Mouse (Mus musculus) hindbrain, embryonic 16.5 days (tissue): ENCODE results near the gene Hopx. TPM values are rescaled to one million over a fixed set of nuclear protein-coding genes. Genes with fewer than 3 reads are reported as not detected.

Experiments used
- ATAC-seq: fragments of 200-750 bp; cut with Nextera tagmentation; 2 replicates; pipeline ENCODE4 v1.8.0; 2017; ENCODE audit warnings: moderate TSS enrichment, moderate library complexity
- H3K27ac ChIP-seq: fragments of 300-500 bp; sonication (generic); 2 replicates; pipeline ENCODE4 v1.5.1; 2014; ENCODE audit warnings: low read depth, mild to moderate bottlenecking, control low read depth, low read length, moderate library complexity
- H3K27me3 ChIP-seq: fragments of 300-500 bp; sonication (generic); replicated peaks from 2 replicates; pipeline ENCODE4 v1.6.1; 2014; ENCODE audit warnings: low read length; ENCODE audit not compliant: control insufficient read depth, insufficient read depth
- H3K36me3 ChIP-seq: fragments of 300-500 bp; sonication (generic); 2 replicates; pipeline ENCODE4 v1.6.1; 2014; ENCODE audit warnings: mild to moderate bottlenecking, low read length, moderate library complexity, mixed read lengths; ENCODE audit not compliant: control insufficient read depth, insufficient read depth
- H3K4me1 ChIP-seq: fragments of 300-500 bp; sonication (generic); 2 replicates; pipeline ENCODE4 v1.6.1; 2014; ENCODE audit warnings: low read depth, low read length; ENCODE audit not compliant: control insufficient read depth, insufficient read depth
- H3K4me2 ChIP-seq: fragments of 300-500 bp; sonication (generic); 2 replicates; pipeline ENCODE4 v1.6.1; 2014; ENCODE audit warnings: mild to moderate bottlenecking, low read length, control low read depth, moderate library complexity
- H3K4me3 ChIP-seq: fragments of 300-500 bp; sonication (generic); 2 replicates; pipeline ENCODE4 v1.5.1; 2014; ENCODE audit warnings: mild to moderate bottlenecking, low read length, control low read depth, moderate library complexity
- H3K9ac ChIP-seq: fragments of 300-500 bp; sonication (generic); 2 replicates; pipeline ENCODE4 v1.6.1; 2014; ENCODE audit warnings: low read depth, mild to moderate bottlenecking, control low read depth, low read length, moderate library complexity
- H3K9me3 ChIP-seq: fragments of 300-500 bp; sonication (generic); 2 replicates; pipeline ENCODE4 v1.6.1; 2014; ENCODE audit warnings: mild to moderate bottlenecking, low read length, moderate library complexity; ENCODE audit not compliant: control insufficient read depth
- WGBS: fragments of 180-500 bp; shearing (Covaris S2); extraction: QIAGEN DNeasy Blood & Tissue Kit; methylation state at CpG from one replicate; pipeline ENCODE4 v1.1.7; 2014; 5-methylcytosine and 5-hydroxymethylcytosine counted together
- polyA plus RNA-seq: library from polyadenylated mRNA; unstranded; fragments of >200 nt; fragmentation: Nextera tagmentation; extraction: Ambion mirVana; gene quantifications from 2 replicates; pipeline ENCODE4 v1.2.1, GENCODE M21; 2015

The Hopx gene
- polyA plus RNA-seq, 1 experiment from 2014 or later: 6.7 TPM

DNA sequence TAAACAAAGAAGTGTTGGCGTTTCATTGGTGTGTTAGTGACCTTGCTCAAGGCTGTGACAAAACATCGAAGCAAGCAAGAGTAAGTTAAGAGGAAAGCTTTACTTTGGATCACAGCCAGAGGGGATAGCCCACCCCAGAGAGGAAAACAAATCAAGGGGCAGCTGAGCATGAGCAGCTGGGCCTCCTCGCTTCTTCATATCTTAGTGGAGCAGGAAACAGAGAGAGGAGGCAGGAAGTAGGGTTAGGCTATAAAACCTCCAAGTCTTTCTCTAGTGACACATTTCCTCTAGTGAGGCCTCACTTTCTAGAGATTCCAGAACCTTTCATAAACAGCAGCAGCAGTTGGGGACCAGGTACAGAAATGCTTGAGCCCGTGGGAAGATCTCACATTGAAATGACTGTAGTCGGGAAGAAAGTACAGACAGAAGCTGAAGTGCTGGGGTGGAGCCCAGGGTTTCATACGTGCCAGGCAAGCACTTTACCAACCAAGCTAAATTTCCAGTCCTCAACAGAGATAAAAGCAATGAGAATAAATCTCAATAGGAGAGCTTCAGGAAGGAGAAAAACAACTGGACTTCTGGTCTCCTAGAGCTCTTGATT, 33.2 kb upstream of the Hopx start:
- Histone ChIP-seq H3K9me3 (no peaks in the 10 kb centered on the region), H3K4me2 (no peak overlapping the region), H3K4me1 (no peaks in the 10 kb centered on the region), H3K27ac (no peak overlapping the region), H3K9ac (no peak overlapping the region), H3K4me3 (no peak overlapping the region), H3K36me3 (no peaks in the 10 kb centered on the region), H3K27me3 (no peaks in the 10 kb centered on the region)
- no peak for ATAC-seq
- 74% methylated on average over 6 of the region's 6 CpGs for WGBS

DNA sequence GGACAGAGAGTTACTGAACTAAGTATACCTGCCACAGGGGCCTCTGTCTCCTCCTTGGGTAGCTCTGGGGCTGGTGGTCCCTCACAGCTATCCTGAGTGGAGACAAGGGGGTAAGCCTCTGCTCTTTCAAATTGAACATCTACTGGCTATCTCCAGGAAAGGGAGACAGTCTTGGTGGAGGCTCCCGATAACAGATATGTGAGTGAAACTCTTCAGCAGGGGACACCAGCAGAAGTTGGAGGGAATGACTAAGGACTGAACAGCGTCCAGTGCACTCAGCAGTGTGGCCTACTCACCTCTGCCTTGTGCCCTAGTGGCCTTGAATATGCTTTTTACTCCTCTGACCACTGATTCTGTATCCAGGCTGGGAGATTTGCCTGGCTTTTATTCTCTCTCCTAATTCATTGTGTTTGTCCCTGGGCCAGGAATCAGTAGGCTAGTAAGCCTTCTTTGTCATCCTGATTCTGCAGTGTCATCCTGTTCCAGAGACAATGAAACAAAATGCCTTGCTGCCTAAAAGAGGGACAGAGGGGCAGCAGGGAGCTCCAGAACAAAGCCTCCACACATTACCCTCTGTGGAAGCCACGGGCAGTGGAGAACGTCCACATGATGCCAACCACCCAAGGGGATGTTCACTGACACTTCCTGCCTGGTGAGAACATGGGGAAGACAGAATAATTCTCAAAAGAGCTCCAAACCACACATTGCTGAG, 31.7 kb upstream of the Hopx start:
- WGBS: 45% methylated on average over 4 of the region's 4 CpGs
- Histone ChIP-seq H3K4me2 (no peak overlapping the region), H3K36me3 (no peaks in the 10 kb centered on the region), H3K4me1 (no peaks in the 10 kb centered on the region), H3K9ac (no peak overlapping the region), H3K4me3 (no peak overlapping the region), H3K9me3 (no peaks in the 10 kb centered on the region), H3K27ac (no peak overlapping the region), H3K27me3 (no peaks in the 10 kb centered on the region)
- no peak for ATAC-seq

- Histone ChIP-seq H3K9ac (no peak overlapping the region), H3K27me3 (no peaks in the 10 kb centered on the region), H3K36me3 (no peaks in the 10 kb centered on the region), H3K9me3 (no peaks in the 10 kb centered on the region), H3K4me2 (no peak overlapping the region), H3K4me1 (no peaks in the 10 kb centered on the region), H3K27ac (no peak overlapping the region), H3K4me3 (no peak overlapping the region)
- WGBS: 79% methylated on average over 5 of the region's 5 CpGs
- ATAC-seq: no peak
Observed at GRCm38 (mm10) chr5:77144647-77145046, 29.7 kb upstream of the Hopx start.

DNA sequence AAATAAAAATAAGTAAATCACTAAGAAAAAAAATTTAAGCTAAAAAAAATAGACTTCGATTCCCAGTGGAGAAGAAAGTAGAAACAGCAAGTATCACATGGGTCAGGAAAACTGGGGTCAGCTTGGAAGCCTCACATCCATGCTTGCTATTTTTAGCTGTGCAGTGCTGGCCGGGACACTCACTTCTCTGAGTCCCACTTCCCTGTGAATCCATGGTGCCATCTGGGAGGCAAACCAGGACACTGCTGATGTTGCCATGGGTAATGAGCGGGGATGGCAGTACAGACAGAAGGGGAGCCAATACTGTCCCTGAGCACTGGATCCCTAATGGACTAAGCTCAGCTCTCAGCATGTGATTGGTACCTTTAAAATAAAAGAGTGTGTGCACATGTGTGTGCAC, 28.2 kb upstream of the Hopx start:
- H3K4me2 ChIP-seq: no peak overlapping the region
- no peak overlapping the region for H3K27ac ChIP-seq
- no peaks in the 10 kb centered on the region for H3K9me3 ChIP-seq
- H3K27me3 ChIP-seq: no peaks in the 10 kb centered on the region
- no peak overlapping the region for H3K9ac ChIP-seq
- WGBS: 84% methylated on average over 3 of the region's 3 CpGs
- ATAC-seq: no peak; the same call in 1 of the 2 replicates
- H3K4me1 ChIP-seq: no peaks in the 10 kb centered on the region; the same call in 1 of the 2 replicates
- H3K4me3 ChIP-seq: no peak overlapping the region
- no peaks in the 10 kb centered on the region for H3K36me3 ChIP-seq

- Histone ChIP-seq H3K27ac (no peak overlapping the region), H3K27me3 (no peaks in the 10 kb centered on the region), H3K4me2 (no peak overlapping the region), H3K4me3 (no peak overlapping the region), H3K9ac (no peak overlapping the region), H3K4me1 (peaks cover 5% of the 10 kb centered on the region; the same call in 1 of the 2 replicates), H3K36me3 (no peaks in the 10 kb centered on the region), H3K9me3 (no peaks in the 10 kb centered on the region)
- WGBS: 58% methylated on average over 7 of the region's 7 CpGs
- no peak for ATAC-seq
Observed at GRCm38 (mm10) chr5:77141336-77141735, 26.4 kb upstream of the Hopx start.

- WGBS: 87% methylated on average over 6 of the region's 6 CpGs
- no peak for ATAC-seq
- H3K9ac ChIP-seq: no peak overlapping the region
Observed at GRCm38 (mm10) chr5:77140861-77141260, 25.9 kb upstream of the Hopx start.

GRCm38 (mm10) chr5:77140108-77140507, 25.2 kb upstream of the Hopx start:
- Histone ChIP-seq H3K9ac (no peak overlapping the region), H3K4me3 (no peak overlapping the region), H3K36me3 (no peaks in the 10 kb centered on the region), H3K9me3 (no peaks in the 10 kb centered on the region), H3K27me3 (no peaks in the 10 kb centered on the region), H3K4me2 (no peak overlapping the region), H3K4me1 (peaks cover 5% of the 10 kb centered on the region; the same call in 1 of the 2 replicates), H3K27ac (no peak overlapping the region)
- 45% methylated on average over 6 of the region's 6 CpGs for WGBS
- no peak for ATAC-seq

More at GRCm38 (mm10) chr5:77140861-77141260, 25.9 kb upstream of the Hopx start:
- Histone ChIP-seq H3K36me3 (no peaks in the 10 kb centered on the region), H3K4me2 (no peak overlapping the region), H3K4me3 (no peak overlapping the region), H3K4me1 (peaks cover 5% of the 10 kb centered on the region; the same call in 1 of the 2 replicates), H3K9me3 (no peaks in the 10 kb centered on the region), H3K27ac (no peak overlapping the region), H3K27me3 (no peaks in the 10 kb centered on the region)

- no peaks in the 10 kb centered on the region for H3K36me3 ChIP-seq
- no peak overlapping the region for H3K4me2 ChIP-seq
- no peak overlapping the region for H3K4me3 ChIP-seq
- 17% methylated on average over 8 of the region's 8 CpGs for WGBS
- H3K4me1 ChIP-seq: peaks cover 5% of the 10 kb centered on the region; the same call in 1 of the 2 replicates
- ATAC-seq: peak; percentile 84
- no peak overlapping the region for H3K9ac ChIP-seq
- H3K27ac ChIP-seq: peak overlapping the region; percentile 59; the same call in 1 of the 2 replicates
- no peaks in the 10 kb centered on the region for H3K9me3 ChIP-seq
- H3K27me3 ChIP-seq: no peaks in the 10 kb centered on the region
Observed at GRCm38 (mm10) chr5:77137701-77138265, 22.9 kb upstream of the Hopx start.

DNA sequence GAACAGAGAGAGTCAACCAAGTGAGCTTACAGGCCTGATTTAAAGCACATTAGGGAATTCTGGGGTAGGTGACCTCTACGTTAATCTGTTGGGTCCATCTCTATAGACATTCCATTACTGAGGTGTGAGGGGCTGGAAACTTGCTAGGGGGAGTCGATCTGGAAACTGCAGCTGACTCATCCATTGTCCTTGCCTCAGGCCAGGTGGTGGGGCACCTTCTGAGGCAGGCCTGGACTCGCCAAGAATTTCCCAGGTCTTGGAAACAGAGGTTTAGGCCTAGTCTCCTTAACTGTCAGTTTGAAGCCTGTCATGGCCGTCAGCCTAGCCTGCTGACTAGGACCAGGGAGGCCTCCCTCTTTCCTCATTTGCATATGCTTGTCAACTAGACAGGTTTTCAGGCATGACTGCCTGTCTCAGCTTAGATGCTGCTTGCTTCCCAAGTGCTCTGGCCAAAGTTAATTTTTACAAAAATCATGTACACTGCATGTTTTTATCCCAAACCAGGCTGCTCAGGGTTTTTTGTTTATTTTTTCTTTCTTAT, 21.8 kb upstream of the Hopx start:
- WGBS: 67% methylated on average over 4 of the region's 4 CpGs
- Histone ChIP-seq H3K4me2 (no peak overlapping the region), H3K4me1 (peaks cover 5% of the 10 kb centered on the region; the same call in 1 of the 2 replicates), H3K9me3 (no peaks in the 10 kb centered on the region), H3K4me3 (no peak overlapping the region), H3K27me3 (no peaks in the 10 kb centered on the region), H3K36me3 (no peaks in the 10 kb centered on the region), H3K9ac (no peak overlapping the region), H3K27ac (peak overlapping the region; percentile 59; the same call in 1 of the 2 replicates)
- ATAC-seq: no peak
